Mouse (Mus musculus): ENCODE measurements around the gene Fgfr2. TPM values are rescaled to one million over a fixed set of nuclear protein-coding genes. Genes with fewer than 3 reads are reported as not detected.
A peak's percentile ranks its signal among the peaks of the same experiment; 100 is the strongest.

The Fgfr2 gene
- polyA plus RNA-seq, 1 experiment from 2014 or later, result 17.2 TPM

DNA sequence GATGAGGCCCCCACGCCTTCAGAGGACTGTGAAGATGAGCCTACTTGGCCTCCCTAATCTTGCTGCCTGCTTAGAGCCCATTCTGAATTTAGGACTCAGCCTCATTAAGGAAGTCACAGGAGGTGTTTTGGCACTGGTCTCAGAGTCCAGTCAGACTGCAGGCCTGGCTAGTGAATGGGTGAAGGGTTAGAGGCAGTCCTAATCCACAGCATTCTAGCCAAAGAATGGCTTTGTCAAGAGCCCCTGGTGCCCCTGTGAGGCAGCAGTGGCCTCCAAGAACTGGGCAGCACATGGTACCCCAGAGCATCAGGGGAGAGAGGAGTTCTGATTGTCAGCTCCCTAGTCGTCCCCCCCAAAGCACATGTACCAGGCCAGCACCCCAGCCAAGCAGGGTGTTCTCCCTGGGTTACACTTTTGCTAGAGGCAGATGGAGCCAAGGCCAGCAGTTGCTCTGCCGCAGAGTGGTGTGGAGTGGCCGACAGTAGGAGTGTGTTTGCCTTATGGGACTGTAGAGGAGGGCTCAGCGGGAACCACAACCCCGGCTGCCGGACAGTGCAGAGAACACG is 418.8 kb downstream of the Fgfr2 start:
- ATAC-seq (replicated peaks; ENCODE audit: insufficient number of reproducible peaks, insufficient read depth, low FRiP score, low read depth), result no peak
- WGBS, result 84% methylated on average over 8 of the region's 8 CpGs
- no peaks in the 10 kb centered on the region for H3K27me3 ChIP-seq

DNA sequence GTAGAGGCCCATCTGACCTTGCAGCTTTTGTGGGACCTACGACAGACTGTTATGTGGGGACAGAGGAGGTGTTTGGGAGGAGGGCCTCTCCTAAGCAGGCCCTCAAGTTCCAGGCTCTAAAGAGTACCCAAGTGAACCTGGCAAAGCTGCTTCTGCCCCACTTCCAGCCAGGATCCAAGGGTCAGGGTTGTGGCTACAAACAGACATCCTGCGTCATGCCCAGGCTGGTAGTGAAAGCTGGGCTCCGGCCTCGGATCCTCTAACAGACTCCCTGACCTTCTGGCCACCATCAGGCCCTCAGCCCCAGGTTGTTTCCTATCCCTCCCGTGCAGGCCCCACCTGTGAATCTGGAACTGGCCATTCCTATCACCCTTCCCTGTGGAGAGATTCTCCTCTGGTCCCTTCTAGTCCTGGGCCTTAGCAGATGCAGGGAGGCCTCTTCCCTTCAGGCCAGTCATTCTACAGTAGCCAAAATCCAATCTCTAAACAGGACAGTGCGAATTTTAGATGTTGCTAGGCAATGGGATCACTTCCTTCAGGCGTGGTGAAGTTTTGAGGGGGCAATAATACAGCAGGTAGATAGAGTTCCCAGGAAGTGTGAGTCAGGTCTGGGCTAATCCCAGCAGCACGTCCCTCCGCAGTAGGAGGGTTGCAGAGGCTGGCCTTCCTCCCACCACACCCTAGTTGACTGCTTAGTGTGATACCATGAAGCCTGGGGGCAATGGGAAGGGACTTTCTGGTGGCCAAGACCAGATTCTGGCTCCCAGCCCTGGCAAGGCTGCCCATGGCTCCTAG is 419.4 kb downstream of the Fgfr2 start:
- Histone ChIP-seq H3K4me1 (replicated peaks) (peaks cover 16% of the 10 kb centered on the region), H3K4me3 (no peak overlapping the region), H3K9me3 (replicated peaks) (no peaks in the 10 kb centered on the region), H3K27ac (no peak overlapping the region), H3K27me3 (no peaks in the 10 kb centered on the region), H3K9ac (no peak overlapping the region), H3K4me2 (no peak overlapping the region), H3K36me3 (no peaks in the 10 kb centered on the region)
- 84% methylated on average over 9 of the region's 9 CpGs for WGBS
- ATAC-seq (replicated peaks; ENCODE audit: insufficient number of reproducible peaks, insufficient read depth, low FRiP score, low read depth), result no peak

More for the DNA sequence above, 418.8 kb downstream of the Fgfr2 start:
- H3K4me2 ChIP-seq, result no peak overlapping the region
- no peak overlapping the region for H3K4me3 ChIP-seq
- H3K36me3 ChIP-seq, result no peaks in the 10 kb centered on the region
- H3K27ac ChIP-seq, result no peak overlapping the region
- H3K9me3 ChIP-seq (replicated peaks), result no peaks in the 10 kb centered on the region
- peaks cover 13% of the 10 kb centered on the region for H3K4me1 ChIP-seq (replicated peaks)
- H3K9ac ChIP-seq, result no peak overlapping the region

DNA sequence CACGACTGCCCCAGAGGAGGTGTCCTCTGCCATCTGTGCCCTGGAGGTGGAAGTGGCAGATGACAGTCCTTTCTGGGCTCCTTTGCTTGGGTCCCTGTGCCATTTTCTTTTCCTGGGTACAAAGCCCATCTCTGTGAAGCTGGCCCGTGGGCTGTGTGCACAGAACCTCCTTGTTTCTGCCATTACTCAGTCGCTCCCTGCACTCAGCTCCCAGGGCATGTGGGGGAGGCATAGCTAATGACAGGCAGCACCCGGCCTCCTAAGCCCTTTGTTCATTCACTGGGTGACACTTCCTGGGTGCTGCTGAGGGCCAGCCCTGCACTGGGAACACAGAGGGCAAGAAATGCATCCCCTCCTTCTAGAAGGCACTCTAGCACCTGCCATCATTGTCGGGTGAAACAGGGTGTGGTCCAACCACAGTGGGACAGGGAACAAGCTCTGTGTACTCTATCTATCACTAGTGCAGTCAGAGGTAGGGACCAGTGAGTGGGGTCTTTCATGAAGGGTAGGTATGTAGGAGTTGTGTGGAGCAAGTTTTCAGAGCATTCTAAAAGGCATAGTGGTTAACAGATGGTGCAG is 420.6 kb downstream of the Fgfr2 start:
- H3K36me3 ChIP-seq, result no peaks in the 10 kb centered on the region
- no peaks in the 10 kb centered on the region for H3K9me3 ChIP-seq (replicated peaks)
- no peak overlapping the region for H3K4me3 ChIP-seq
- H3K27me3 ChIP-seq, result no peaks in the 10 kb centered on the region
- H3K9ac ChIP-seq, result no peak overlapping the region
- peaks cover 16% of the 10 kb centered on the region for H3K4me1 ChIP-seq (replicated peaks)
- H3K4me2 ChIP-seq, result no peak overlapping the region
- no peak overlapping the region for H3K27ac ChIP-seq
- no peak for ATAC-seq (replicated peaks; ENCODE audit: insufficient number of reproducible peaks, insufficient read depth, low FRiP score, low read depth)
- WGBS, result 74% methylated on average over 5 of the region's 5 CpGs

DNA sequence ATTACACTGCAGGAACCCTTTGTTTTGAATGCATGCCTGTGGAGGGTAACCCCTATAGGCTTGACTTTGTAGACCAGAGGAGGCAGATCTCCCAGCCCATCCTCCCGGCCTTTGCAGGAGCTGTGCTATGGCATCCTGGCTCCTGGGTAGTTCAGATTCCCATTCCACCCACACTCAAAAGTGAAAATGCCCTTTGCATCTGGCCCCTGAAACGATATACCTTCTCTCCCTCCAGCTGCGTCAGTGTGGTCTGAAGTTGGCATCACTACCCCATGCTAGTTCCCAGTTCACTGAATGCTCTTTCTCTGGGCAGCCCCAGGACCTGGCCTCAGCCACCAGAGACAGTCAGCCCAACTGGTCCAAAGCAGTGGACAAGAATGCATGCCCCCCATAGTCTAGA is 421.1 kb downstream of the Fgfr2 start:
- Histone ChIP-seq H3K9me3 (replicated peaks) (no peaks in the 10 kb centered on the region), H3K27me3 (no peaks in the 10 kb centered on the region), H3K27ac (no peak overlapping the region), H3K36me3 (no peaks in the 10 kb centered on the region), H3K4me1 (replicated peaks) (peaks cover 14% of the 10 kb centered on the region), H3K4me2 (no peak overlapping the region), H3K4me3 (no peak overlapping the region), H3K9ac (no peak overlapping the region)
- 91% methylated on average over 3 of the region's 3 CpGs for WGBS
- no peak for ATAC-seq (replicated peaks; ENCODE audit: insufficient number of reproducible peaks, insufficient read depth, low FRiP score, low read depth)

DNA sequence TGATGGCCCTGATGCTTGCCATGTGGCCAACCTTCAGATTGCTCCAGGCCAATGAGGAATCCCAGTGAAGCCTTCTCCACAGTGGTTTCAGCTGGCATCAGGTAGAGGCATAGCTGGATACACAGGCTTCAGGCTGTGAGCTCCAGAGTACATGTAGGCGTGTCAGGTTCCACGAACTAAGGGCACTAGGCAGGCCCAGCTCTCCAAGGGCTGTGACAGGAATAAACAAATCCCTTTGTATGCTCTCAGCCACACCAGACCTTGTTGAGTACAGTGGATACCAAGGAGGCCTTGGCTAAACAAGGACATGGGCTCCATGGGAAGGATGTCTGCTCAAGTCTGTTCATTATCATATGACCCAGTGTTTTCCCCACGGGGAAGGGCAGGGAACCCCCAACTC is 421.7 kb downstream of the Fgfr2 start:
- Histone ChIP-seq H3K4me1 (replicated peaks) (peaks cover 13% of the 10 kb centered on the region), H3K4me3 (no peak overlapping the region), H3K36me3 (no peaks in the 10 kb centered on the region), H3K4me2 (no peak overlapping the region), H3K27ac (no peak overlapping the region), H3K9ac (no peak overlapping the region), H3K27me3 (no peaks in the 10 kb centered on the region), H3K9me3 (replicated peaks) (no peaks in the 10 kb centered on the region)
- 79% methylated on average over 3 of the region's 3 CpGs for WGBS
- ATAC-seq (replicated peaks; ENCODE audit: insufficient number of reproducible peaks, insufficient read depth, low FRiP score, low read depth), result no peak

DNA sequence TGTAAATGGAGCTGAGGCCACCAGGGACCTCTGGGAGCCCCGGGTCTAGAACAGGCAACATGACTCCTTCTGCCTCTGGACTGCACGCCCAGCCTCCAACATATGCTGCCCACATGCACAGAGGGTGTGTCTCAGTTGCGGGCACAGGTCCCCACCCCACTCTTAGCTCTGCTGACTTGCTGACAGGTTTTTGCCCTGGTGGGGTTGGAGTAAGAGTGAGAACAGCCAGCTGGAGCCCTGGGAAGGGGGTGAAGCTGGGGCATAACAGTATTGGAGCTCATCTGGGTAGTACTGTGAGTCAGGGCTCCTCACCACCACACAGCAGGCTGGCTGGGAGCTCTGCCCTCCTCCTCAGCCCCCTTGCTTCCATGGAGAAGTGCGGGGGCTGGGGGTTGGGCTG is 423.0 kb downstream of the Fgfr2 start:
- Histone ChIP-seq H3K9ac (no peak overlapping the region), H3K4me3 (no peak overlapping the region), H3K36me3 (no peaks in the 10 kb centered on the region), H3K9me3 (replicated peaks) (no peaks in the 10 kb centered on the region), H3K4me2 (no peak overlapping the region), H3K27ac (no peak overlapping the region), H3K4me1 (replicated peaks) (peaks cover 13% of the 10 kb centered on the region), H3K27me3 (no peaks in the 10 kb centered on the region)
- peak; percentile 33; the same call in 1 of the 2 replicates for ATAC-seq (replicated peaks; ENCODE audit: insufficient number of reproducible peaks, insufficient read depth, low FRiP score, low read depth)
- 67% methylated on average over 4 of the region's 4 CpGs for WGBS

DNA sequence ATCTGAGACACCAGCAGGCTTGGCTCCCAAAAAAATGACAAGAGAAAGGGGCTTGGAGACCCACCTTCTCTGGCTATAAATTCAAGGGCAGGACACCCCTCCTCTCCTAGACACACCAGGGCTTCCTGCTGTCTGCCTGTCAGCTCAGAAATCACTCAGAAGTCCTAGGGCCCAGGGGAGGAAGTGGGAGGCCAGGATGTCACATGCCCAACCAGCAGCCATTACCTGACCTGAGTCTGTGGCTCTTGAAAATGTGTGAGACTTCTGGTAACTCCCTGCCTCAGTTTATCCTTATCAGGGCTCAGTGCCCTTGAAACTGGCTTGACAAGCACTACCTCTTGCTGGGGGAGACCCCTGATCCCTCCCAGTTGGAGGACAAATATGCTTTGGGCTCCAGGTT is 423.5 kb downstream of the Fgfr2 start:
- no peak overlapping the region for H3K4me3 ChIP-seq
- H3K4me2 ChIP-seq, result no peak overlapping the region
- H3K4me1 ChIP-seq (replicated peaks), result peaks cover 13% of the 10 kb centered on the region
- no peak overlapping the region for H3K27ac ChIP-seq
- H3K9ac ChIP-seq, result no peak overlapping the region
- H3K36me3 ChIP-seq, result no peaks in the 10 kb centered on the region
- ATAC-seq (replicated peaks; ENCODE audit: insufficient number of reproducible peaks, insufficient read depth, low FRiP score, low read depth), result no peak
- no peaks in the 10 kb centered on the region for H3K27me3 ChIP-seq
- H3K9me3 ChIP-seq (replicated peaks), result no peaks in the 10 kb centered on the region

DNA sequence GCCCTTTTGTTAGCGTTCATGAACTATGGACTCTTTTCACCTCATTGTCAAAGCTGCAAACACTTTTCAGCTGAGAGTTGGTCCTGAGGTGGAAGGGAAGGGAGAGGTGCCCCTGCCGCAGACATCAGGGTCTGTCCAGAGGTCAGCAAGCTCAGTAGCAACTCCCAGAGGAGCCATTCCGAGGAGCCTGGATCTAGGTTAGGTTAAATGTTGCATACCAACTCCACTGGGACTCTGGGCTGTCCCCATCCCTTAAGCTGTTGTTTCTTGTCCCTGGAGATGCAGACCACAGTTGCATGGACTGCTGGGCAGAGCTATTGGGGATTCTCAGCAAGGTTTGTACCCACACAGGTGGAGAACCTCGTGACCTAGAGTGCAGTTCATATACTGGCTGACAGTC is 424.0 kb downstream of the Fgfr2 start:
- H3K27ac ChIP-seq, result no peak overlapping the region
- no peaks in the 10 kb centered on the region for H3K36me3 ChIP-seq
- H3K4me3 ChIP-seq, result no peak overlapping the region
- no peak for ATAC-seq (replicated peaks; ENCODE audit: insufficient number of reproducible peaks, insufficient read depth, low FRiP score, low read depth)
- 69% methylated on average over 4 of the region's 4 CpGs for WGBS
- peaks cover 13% of the 10 kb centered on the region for H3K4me1 ChIP-seq (replicated peaks)
- H3K9me3 ChIP-seq (replicated peaks), result no peaks in the 10 kb centered on the region
- no peaks in the 10 kb centered on the region for H3K27me3 ChIP-seq
- H3K4me2 ChIP-seq, result no peak overlapping the region
- no peak overlapping the region for H3K9ac ChIP-seq

DNA sequence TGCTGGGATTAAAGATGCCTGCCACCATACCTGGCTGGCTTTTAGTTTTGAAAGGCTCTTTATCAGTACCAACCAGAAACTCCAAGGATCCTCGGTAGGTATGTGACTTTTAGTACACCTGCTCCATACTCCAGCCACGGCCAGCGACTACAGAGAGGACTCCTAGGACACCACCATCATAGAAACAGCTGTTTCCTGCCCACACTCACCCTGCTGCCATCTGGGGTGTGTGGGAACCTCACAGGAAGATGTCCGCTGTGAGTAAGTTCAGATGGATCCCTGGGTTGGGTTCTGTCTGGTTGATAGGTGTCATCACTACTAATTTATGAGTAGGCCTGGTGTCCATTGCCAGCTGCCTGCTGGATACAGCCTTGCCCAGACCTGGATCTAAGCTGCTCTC is 424.4 kb downstream of the Fgfr2 start:
- Histone ChIP-seq H3K9me3 (replicated peaks) (no peaks in the 10 kb centered on the region), H3K27me3 (no peaks in the 10 kb centered on the region), H3K4me1 (replicated peaks) (peaks cover 13% of the 10 kb centered on the region), H3K9ac (no peak overlapping the region), H3K36me3 (no peaks in the 10 kb centered on the region), H3K4me2 (no peak overlapping the region), H3K4me3 (no peak overlapping the region), H3K27ac (no peak overlapping the region)
- 67% methylated on average over 4 of the region's 4 CpGs for WGBS
- ATAC-seq (replicated peaks; ENCODE audit: insufficient number of reproducible peaks, insufficient read depth, low FRiP score, low read depth), result no peak

DNA sequence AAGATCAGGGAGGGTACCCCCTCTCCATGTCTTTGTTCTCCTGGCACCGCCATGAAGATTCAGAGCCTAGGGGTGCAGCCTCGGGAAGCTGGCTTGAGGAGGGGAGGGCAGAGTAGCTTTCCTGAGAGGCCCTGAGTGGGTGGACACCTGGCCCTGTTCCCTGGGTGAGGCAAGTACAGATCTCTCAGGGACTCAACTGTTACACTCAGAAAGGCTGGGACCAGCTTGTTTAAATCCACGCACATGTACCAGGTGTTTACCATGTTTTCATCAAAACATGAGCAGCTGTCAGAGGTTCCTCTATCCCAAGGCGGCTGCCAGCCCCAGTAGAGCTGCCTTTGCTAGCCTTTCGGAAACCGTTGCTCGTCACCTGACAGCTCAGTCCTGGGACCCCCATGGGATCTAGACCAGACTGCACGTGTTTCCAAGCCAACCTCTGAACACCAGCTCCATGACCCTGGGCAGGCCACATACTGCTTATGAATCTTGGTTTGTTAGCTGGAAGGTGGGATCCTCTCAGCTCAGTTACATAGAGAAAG is 425.8 kb downstream of the Fgfr2 start:
- Histone ChIP-seq H3K9ac (no peak overlapping the region), H3K4me2 (no peak overlapping the region), H3K36me3 (no peaks in the 10 kb centered on the region), H3K9me3 (replicated peaks) (no peaks in the 10 kb centered on the region), H3K4me3 (no peak overlapping the region), H3K4me1 (replicated peaks) (peaks cover 16% of the 10 kb centered on the region), H3K27me3 (no peaks in the 10 kb centered on the region), H3K27ac (no peak overlapping the region)
- 78% methylated on average over 8 of the region's 8 CpGs for WGBS
- no peak for ATAC-seq (replicated peaks; ENCODE audit: insufficient number of reproducible peaks, insufficient read depth, low FRiP score, low read depth)

DNA sequence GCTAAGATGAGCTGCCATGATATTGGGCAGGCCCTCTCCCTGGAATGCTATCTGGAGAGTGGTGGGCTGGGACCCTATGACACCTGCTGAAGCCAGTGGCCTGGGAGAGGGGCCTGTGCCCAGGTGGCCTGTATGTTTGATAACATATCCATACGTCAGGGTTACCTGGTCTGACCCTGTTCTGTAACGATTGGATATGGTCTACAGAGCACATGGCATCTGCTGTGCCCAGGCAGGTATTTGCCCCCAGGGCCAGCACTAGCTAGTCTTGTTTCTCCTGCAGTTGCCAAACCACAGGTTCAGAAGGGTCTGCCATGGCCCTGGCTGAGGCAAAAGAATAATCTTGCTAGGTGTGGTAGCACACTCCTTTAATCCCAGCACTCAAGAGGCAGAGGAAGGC is 429.6 kb downstream of the Fgfr2 start:
- H3K4me2 ChIP-seq, result no peak overlapping the region
- H3K9me3 ChIP-seq (replicated peaks), result no peaks in the 10 kb centered on the region
- no peak overlapping the region for H3K4me3 ChIP-seq
- H3K27me3 ChIP-seq, result no peaks in the 10 kb centered on the region
- no peaks in the 10 kb centered on the region for H3K36me3 ChIP-seq
- H3K9ac ChIP-seq, result no peak overlapping the region
- ATAC-seq (replicated peaks; ENCODE audit: insufficient number of reproducible peaks, insufficient read depth, low FRiP score, low read depth), result no peak
- peaks cover 19% of the 10 kb centered on the region for H3K4me1 ChIP-seq (replicated peaks)
- no peak overlapping the region for H3K27ac ChIP-seq
- WGBS, result 91% methylated on average over 2 of the region's 2 CpGs
